Mouse (Mus musculus) kidney, postnatal 0 days (tissue): Measurements from ENCODE around the gene Lrmda. TPM values are rescaled to one million over a fixed set of nuclear protein-coding genes. Genes with fewer than 3 reads are reported as not detected.

Experiments used
- ATAC-seq: fragments of 200-750 bp; cut with Nextera tagmentation; replicated peaks from 2 replicates; pipeline ENCODE4 v1.8.0; 2017; ENCODE audit warnings: low read depth, moderate number of reproducible peaks, moderate TSS enrichment, moderate library complexity; ENCODE audit not compliant: low FRiP score
- DNase-seq: peaks from one replicate; pipeline ENCODE4 v3.0.0-alpha.2; 2016; ENCODE audit warnings: low spot score
- H3K27ac ChIP-seq: fragments of 300-500 bp; sonication (generic); 2 replicates; pipeline ENCODE4 v1.5.1; 2014; ENCODE audit warnings: mild to moderate bottlenecking
- H3K27me3 ChIP-seq: fragments of 300-500 bp; sonication (generic); 2 replicates; pipeline ENCODE4 v1.6.1; 2014; ENCODE audit warnings: low read length, mixed read lengths; ENCODE audit not compliant: insufficient read depth
- H3K36me3 ChIP-seq: fragments of 300-500 bp; sonication (generic); 2 replicates; pipeline ENCODE4 v1.6.1; 2014; ENCODE audit warnings: low read length, mixed read lengths; ENCODE audit not compliant: insufficient read depth
- H3K4me1 ChIP-seq: fragments of 300-500 bp; sonication (generic); replicated peaks from 2 replicates; pipeline ENCODE4 v1.6.1; 2014; ENCODE audit warnings: antibody characterized with exemption, low read length, mixed read lengths; ENCODE audit not compliant: insufficient read depth
- H3K4me2 ChIP-seq: fragments of 300-500 bp; sonication (generic); 2 replicates; pipeline ENCODE4 v1.6.1; 2014; ENCODE audit warnings: mild to moderate bottlenecking, low read length, moderate library complexity, mixed read lengths
- H3K4me3 ChIP-seq: fragments of 300-500 bp; sonication (generic); replicated peaks from 2 replicates; pipeline ENCODE4 v1.5.1; 2014; ENCODE audit warnings: low read depth, low read length
- H3K9ac ChIP-seq: fragments of 300-500 bp; sonication (generic); 2 replicates; pipeline ENCODE4 v1.6.1; 2014; ENCODE audit warnings: low read depth, low read length
- H3K9me3 ChIP-seq: fragments of 300-500 bp; sonication (generic); replicated peaks from 2 replicates; pipeline ENCODE4 v1.6.1; 2016; ENCODE audit warnings: low read length, inconsistent platforms, mixed read lengths
- CTCF ChIP-seq: IDR thresholded peaks from 2 replicates; pipeline ENCODE4 v1.5.1; 2016; ENCODE audit warnings: antibody characterized with exemption, low read depth, mild to moderate bottlenecking, moderate library complexity
- WGBS: fragments of 180-500 bp; shearing (Covaris S2); extraction: QIAGEN DNeasy Blood & Tissue Kit; methylation state at CpG from one replicate; pipeline ENCODE4 v1.1.7; 2014; 5-methylcytosine and 5-hydroxymethylcytosine counted together
- polyA plus RNA-seq: library from polyadenylated mRNA; unstranded; fragments of >200 nt; fragmentation: Nextera tagmentation; extraction: Ambion mirVana; gene quantifications from 2 replicates; pipeline ENCODE4 v1.2.1, GENCODE M21; 2015

Lrmda gene
- polyA plus RNA-seq, 1 experiment from 2014 or later, result 0.83 TPM

DNA sequence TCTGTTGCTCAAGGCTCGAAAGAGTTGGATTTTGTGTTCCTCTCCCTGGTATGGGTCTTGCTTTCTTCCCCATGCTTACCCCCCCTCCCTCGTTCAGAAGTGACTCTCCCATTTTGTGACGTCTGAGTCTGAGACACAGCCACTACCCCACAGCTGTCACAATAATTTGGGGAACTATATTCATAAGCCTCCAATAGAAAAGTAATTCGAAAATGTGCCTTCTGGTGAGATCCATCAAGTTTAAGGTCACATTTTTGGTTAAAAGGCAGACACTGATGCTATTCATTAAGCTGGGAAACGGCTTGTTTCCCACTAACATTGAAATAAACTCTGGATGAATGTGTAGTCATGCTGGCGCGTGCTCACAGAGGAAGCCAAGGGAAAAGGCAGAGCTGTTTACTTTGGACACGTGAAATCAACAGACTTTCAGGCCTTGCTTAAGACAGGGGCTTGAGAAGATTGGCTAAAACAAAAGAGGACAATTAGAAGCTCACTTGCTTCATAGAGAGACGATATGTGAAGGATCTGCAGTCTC is 795.4 kb downstream of the Lrmda start:
- no peaks in the 10 kb centered on the region for H3K9me3 ChIP-seq
- no peak overlapping the region for H3K4me3 ChIP-seq
- DNase-seq (peak; percentile 86), ATAC-seq (0 out of 2 replicates have a peak, but pooled peaks have one; percentile 14)
- peak overlapping the region; percentile 42 for H3K27ac ChIP-seq
- H3K4me2 ChIP-seq, result no peak overlapping the region
- WGBS, result 41% methylated on average over 9 of the region's 9 CpGs
- H3K36me3 ChIP-seq, result no peaks in the 10 kb centered on the region
- H3K27me3 ChIP-seq, result no peaks in the 10 kb centered on the region
- H3K9ac ChIP-seq, result no peak overlapping the region
- H3K4me1 ChIP-seq, result peaks cover 10% of the 10 kb centered on the region
- TF ChIP-seq CTCF, result no peak

DNA sequence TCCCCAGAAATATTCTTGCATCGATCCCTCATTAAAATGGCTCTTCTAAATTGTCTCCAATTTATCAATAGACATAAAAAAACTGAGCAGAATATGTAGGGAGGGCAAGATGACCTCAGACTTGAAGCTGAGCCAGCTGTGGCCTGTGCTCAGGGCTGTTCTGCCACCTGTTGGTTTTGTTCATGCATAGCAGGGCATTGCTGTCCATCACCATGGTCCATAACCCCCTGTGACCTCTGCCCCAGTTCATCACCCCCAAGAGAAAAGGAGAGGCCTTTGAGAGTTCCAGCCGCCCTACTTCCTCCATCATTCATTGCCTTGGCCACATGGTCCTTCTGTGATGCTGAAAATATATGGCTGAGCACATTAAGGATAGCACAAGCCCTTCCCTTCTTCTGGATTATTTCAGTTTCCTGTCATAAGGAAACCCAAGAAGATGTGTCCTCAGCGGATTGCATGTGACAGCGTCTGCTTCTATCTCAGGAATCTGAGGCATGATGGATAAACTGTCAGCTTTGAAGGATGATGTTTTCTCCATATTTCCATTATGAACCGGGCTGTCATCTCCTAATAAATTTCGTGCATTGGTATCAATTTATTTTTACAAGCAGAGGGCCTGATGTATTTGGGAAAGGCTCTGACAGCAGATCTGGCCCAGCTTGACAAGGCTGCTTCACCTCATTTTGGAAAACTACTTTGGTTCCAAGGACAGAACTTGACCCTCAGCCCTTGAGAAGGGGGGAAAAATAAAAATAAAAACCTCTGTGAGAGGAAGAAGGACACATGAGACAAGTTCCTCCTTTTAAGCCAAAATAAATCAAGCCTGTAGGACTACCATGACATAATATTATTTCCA is 798.1 kb downstream of the Lrmda start:
- peak; percentile 74 for TF ChIP-seq CTCF
- no peak overlapping the region for H3K4me2 ChIP-seq
- no peaks in the 10 kb centered on the region for H3K9me3 ChIP-seq
- DNase-seq (peak; percentile 65), ATAC-seq (no peak)
- no peaks in the 10 kb centered on the region for H3K27me3 ChIP-seq
- H3K9ac ChIP-seq, result no peak overlapping the region
- 52% methylated on average over 6 of the region's 6 CpGs for WGBS
- H3K4me3 ChIP-seq, result no peak overlapping the region
- H3K36me3 ChIP-seq, result no peaks in the 10 kb centered on the region
- peaks cover 8% of the 10 kb centered on the region for H3K4me1 ChIP-seq
- H3K27ac ChIP-seq, result no peak overlapping the region

DNA sequence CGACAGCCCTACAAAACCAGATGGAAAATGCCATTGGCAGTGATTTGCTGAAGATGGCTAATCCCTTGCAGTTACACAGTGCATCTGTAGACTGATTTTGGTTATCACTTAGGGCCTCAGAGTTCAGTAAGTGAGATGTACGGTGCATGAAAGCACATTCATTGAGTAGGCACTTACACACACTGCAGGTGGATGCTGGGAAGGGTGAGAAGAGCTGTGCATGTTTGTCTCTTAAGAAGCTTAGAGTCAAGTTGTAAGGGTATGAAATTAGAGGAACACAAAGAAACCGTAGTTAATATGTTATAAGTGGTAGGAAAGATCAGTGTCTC is 798.7 kb downstream of the Lrmda start:
- no peak for ATAC-seq
- Histone ChIP-seq H3K27ac (no peak overlapping the region; the same call in 1 of the 2 replicates), H3K9me3 (no peaks in the 10 kb centered on the region), H3K4me1 (peaks cover 4% of the 10 kb centered on the region; the same call in 1 of the 2 replicates), H3K36me3 (no peaks in the 10 kb centered on the region), H3K27me3 (no peaks in the 10 kb centered on the region), H3K9ac (no peak overlapping the region), H3K4me3 (no peak overlapping the region), H3K4me2 (no peak overlapping the region)
- no peak for TF ChIP-seq CTCF
- 46% methylated on average over 3 of the region's 3 CpGs for WGBS
- no peak for DNase-seq

DNA sequence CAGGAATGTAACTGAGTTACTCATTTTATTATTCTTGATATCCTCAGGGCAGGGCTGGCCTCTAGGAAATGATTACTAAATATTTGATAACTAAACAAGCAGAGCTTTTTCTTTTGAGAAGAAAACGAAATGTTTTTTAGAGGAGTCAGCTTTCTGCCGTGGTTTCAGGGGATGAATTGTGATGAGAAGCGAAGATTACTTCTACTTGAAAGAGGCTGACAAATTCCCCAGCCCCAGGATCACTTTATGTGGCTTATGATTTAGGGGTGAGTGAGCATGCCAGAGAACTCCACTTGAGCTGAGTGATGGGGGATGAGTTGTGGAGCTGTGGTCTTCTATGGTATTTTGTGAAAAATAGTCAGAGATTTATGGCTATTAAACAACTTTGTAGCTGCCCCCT is 803.4 kb downstream of the Lrmda start:
- 34% methylated on average over 3 of the region's 3 CpGs for WGBS
- Histone ChIP-seq H3K9ac (no peak overlapping the region), H3K9me3 (no peaks in the 10 kb centered on the region), H3K4me2 (no peak overlapping the region), H3K27ac (no peak overlapping the region), H3K4me3 (no peak overlapping the region), H3K27me3 (no peaks in the 10 kb centered on the region), H3K36me3 (no peaks in the 10 kb centered on the region), H3K4me1 (no peaks in the 10 kb centered on the region; the same call in 1 of the 2 replicates)
- ATAC-seq, result no peak
- TF ChIP-seq CTCF, result no peak
- peak; percentile 51 for DNase-seq

DNA sequence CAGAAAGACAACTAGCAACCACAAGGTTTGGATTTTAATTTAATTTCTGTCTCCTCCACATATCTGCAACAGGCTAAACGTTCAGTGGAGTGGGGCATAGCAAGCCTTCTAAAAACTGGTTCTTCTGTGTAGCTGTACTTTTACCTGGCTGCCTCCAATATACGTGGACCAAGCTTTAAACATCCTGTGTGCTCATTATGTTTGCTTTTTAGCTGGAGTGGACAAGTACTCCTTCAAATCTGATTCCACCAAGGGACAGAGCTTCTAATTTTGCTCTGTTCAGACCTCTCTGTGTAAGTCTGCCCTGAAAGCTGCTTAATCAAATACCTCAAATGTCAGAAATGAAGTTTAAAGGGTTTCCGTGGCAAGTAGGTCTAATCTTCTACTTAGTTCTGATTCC is 807.3 kb downstream of the Lrmda start:
- Histone ChIP-seq H3K4me1 (no peaks in the 10 kb centered on the region; the same call in 1 of the 2 replicates), H3K27ac (no peak overlapping the region), H3K9me3 (no peaks in the 10 kb centered on the region), H3K9ac (no peak overlapping the region), H3K36me3 (no peaks in the 10 kb centered on the region), H3K4me3 (no peak overlapping the region), H3K4me2 (no peak overlapping the region), H3K27me3 (no peaks in the 10 kb centered on the region)
- no peak for TF ChIP-seq CTCF
- DNase-seq (no peak), ATAC-seq (no peak)
- WGBS, result 66% methylated on average over 3 of the region's 3 CpGs

DNA sequence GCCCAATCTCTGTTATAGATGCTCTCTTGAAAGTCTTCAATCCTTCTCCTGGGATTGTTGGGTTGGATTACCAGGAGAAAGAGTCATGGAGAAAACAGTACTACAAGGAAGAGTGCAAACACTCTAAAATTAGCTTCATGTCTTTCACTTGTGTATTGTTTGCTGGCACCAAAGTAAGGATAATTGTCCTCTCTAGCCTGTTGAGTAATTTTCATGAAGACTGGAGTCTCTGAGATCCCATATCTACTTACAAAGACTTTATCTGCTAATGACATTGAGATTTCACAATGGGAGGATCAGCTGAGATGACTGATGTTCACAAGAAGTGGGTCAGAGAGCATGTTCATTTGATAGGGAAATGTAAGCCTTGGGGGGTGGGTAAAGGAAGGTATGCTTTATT is 817.5 kb downstream of the Lrmda start:
- ATAC-seq, result no peak
- no peak for TF ChIP-seq CTCF
- Histone ChIP-seq H3K4me3 (no peak overlapping the region), H3K36me3 (no peaks in the 10 kb centered on the region), H3K9ac (no peak overlapping the region), H3K9me3 (no peaks in the 10 kb centered on the region), H3K4me2 (no peak overlapping the region), H3K27me3 (no peaks in the 10 kb centered on the region), H3K4me1 (no peaks in the 10 kb centered on the region), H3K27ac (no peak overlapping the region)
- DNase-seq, result no peak
